Mouse (Mus musculus) E14TG2a.4 (cell line): ENCODE results near the gene Fnbp1l.

ENCODE experiments used
- CTCF ChIP-seq: conservative IDR thresholded peaks from 2 replicates; pipeline ENCODE4 v1.5.1; 2014; ENCODE audit warnings: low read length
- NANOG ChIP-seq: IDR thresholded peaks from 2 replicates; pipeline ENCODE4 v1.6.1; 2014; ENCODE audit warnings: borderline replicate concordance, low read length, mixed read lengths

- TF ChIP-seq CTCF (no peak), NANOG (no peak)
These were observed 118.6 kb downstream of the Fnbp1l start for GRCm38 (mm10) chr3:122500929-122501328.
